Mouse (Mus musculus): ENCODE results near the gene Ccdc102a. TPM values are rescaled to one million over a fixed set of nuclear protein-coding genes. Genes with fewer than 3 reads are reported as not detected.

Ccdc102a gene
- polyA plus RNA-seq, 1 experiment = 0.02 TPM

DNA sequence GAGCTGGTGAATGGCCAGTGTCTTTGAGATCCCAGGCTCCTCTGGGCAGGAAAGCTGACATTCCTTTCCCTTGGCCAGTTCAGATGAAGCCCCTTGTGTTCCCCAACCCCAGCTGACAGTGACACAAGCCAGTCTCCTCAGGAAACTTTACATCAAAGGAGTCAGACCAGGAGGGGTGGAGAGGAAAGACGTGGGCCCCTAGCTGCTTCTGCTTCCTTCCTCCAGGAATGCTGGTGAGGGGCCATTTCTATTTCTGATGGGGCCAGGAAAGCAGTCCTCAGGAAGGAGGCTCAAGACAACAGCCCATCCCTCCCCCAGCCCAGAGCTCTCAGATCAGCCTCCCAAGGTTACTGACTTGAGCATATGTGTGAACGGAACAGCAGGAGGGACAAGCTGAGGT lies 25.0 kb downstream of the Ccdc102a start:
- H3K27me3 ChIP-seq (ENCODE audit: control insufficient read depth) = peaks cover 36% of the 10 kb centered on the region

DNA sequence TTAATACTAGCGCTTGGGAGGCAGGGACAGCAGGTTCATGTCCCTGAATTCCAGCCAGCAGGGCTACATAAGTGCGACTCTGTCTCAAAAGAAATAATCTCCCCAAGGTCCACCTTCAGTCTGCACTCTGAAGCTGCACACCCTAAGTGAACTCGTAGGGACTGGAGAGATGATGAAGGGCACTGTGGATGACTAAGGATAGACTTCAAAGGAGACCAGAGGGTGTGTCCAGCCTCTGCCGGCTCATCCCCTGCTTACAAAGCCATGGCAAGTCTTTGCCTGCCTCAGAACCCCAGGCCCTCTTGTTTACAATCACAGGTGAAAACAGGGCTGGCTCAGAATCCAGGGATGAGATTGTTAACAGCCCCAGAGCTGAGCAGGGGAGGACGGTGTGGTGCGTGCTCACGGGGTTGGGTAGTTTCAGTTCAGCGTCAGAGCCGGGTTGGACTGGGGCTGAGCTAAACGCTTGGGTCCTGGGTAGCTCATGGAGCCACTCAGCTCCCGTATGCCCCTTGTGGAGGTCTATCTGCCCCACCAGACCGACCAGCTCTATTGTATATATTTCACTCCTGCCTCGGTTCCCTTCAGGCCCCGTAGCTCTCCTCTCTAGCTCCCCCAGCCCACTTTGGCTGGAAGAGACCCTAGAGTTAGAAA lies 29.4 kb downstream of the Ccdc102a start:
- no peaks in the 10 kb centered on the region for H3K36me3 ChIP-seq (ENCODE audit: control insufficient read depth)
- peaks cover 37% of the 10 kb centered on the region for H3K4me1 ChIP-seq (ENCODE audit: control insufficient read depth)
- peaks cover 42% of the 10 kb centered on the region for H3K27me3 ChIP-seq (ENCODE audit: control insufficient read depth)
- no peak for TF ChIP-seq TAL1 (IDR thresholded peaks at IDR 0.05; ENCODE audit: low read length)
- TF ChIP-seq GATA1 (IDR thresholded peaks at IDR 0.05; ENCODE audit: low read length) = no peak
- H3K9me3 ChIP-seq (ENCODE audit: control insufficient read depth, low read length) = no peaks in the 10 kb centered on the region
- no peak overlapping the region for H3K4me3 ChIP-seq (replicated peaks)

More for the DNA sequence above, 25.0 kb downstream of the Ccdc102a start:
- H3K4me1 ChIP-seq (ENCODE audit: control insufficient read depth) = peaks cover 70% of the 10 kb centered on the region
- no peaks in the 10 kb centered on the region for H3K9me3 ChIP-seq (ENCODE audit: control insufficient read depth, low read length)
- H3K36me3 ChIP-seq (ENCODE audit: control insufficient read depth) = peaks cover 7% of the 10 kb centered on the region
- H3K4me3 ChIP-seq (replicated peaks) = no peak overlapping the region
- TF ChIP-seq GATA1 (IDR thresholded peaks at IDR 0.05; ENCODE audit: low read length) = no peak
- no peak for TF ChIP-seq TAL1 (IDR thresholded peaks at IDR 0.05; ENCODE audit: low read length)

DNA sequence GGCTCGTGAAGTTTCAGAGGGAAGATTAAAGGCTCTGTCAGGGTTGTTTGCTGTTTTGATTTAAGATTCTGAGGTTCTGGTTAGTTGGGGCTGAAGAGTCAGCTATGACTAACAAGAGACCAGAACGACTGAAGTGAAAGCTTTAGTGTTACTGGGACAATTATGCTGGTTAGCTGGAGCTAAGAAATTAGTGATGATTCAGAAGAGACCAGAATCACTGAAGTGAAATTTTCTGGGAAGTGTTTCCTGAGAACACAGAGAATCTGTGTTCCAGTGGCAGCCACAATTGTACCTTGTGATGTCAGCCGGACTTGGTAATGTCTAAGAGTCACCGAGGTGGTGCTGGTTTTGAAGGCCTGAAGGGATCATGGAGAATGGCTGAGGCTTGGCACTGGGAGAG lies 37.2 kb downstream of the Ccdc102a start:
- H3K4me1 ChIP-seq (ENCODE audit: control insufficient read depth) = peaks cover 22% of the 10 kb centered on the region
- H3K4me3 ChIP-seq (replicated peaks) = no peak overlapping the region
- no peaks in the 10 kb centered on the region for H3K36me3 ChIP-seq (ENCODE audit: control insufficient read depth)
- TF ChIP-seq GATA1 (IDR thresholded peaks at IDR 0.05; ENCODE audit: low read length) (no peak), TAL1 (IDR thresholded peaks at IDR 0.05; ENCODE audit: low read length) (no peak)
- peaks cover 26% of the 10 kb centered on the region for H3K27me3 ChIP-seq (ENCODE audit: control insufficient read depth)
- no peaks in the 10 kb centered on the region for H3K9me3 ChIP-seq (ENCODE audit: control insufficient read depth, low read length)

DNA sequence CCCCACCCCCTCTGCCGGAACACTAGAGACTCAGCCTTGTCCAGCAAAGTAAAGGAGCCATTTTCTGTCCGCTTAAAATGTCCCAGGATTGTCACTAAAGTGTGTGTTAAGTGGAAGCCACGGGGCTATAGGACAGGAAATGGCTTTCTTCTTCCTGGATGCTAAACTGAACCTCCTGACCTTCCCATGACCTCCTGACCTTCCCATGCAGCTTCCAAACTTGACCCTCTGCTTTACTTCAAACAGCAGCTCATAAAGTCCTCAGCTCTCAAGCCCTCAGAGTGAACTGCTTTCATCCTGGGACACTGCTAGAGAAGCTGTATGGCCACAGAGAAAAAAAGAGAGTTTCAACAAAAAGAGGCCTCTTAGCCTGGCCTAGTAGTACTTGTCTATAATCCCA lies 41.1 kb downstream of the Ccdc102a start:
- TF ChIP-seq GATA1 (IDR thresholded peaks at IDR 0.05; ENCODE audit: low read length) (no peak), TAL1 (IDR thresholded peaks at IDR 0.05; ENCODE audit: low read length) (no peak)
- H3K27me3 ChIP-seq (ENCODE audit: control insufficient read depth) = peaks cover 51% of the 10 kb centered on the region
- H3K4me3 ChIP-seq (replicated peaks) = peak overlapping the region; percentile 70

DNA sequence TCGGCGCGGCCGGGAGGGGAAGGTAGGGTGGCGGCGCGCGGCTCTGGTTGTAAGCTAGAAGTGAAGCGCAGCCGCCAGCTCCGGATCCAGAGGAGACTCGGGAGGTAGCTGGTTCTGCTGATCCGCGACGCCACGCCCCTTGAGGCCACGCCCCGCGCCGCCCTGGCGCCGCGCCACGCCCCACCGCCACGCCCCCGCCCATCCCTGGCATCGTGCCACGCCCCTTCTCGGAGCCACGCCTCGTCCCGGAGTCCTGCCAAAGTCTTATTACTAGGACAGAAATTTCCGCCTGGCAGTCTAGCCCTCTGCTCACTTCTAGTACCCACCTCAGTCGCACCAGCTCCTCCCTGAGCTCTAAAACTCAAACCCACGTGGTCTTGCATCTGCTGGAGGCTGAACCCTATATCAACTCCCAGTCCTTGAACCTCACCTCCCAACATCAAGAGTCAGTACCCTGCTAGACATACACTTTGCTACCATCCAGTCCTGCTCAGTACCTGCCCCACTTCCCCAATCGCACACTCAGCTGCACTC lies 41.6 kb downstream of the Ccdc102a start, which contains the start of gene Dok4:
Gene Dok4, minus strand, starts transcription at position 134 of the 534 bp plus-strand sequence.
- H3K36me3 ChIP-seq (ENCODE audit: control insufficient read depth) = peaks cover 29% of the 10 kb centered on the region
- TF ChIP-seq TAL1 (IDR thresholded peaks at IDR 0.05; ENCODE audit: low read length) (no peak), GATA1 (IDR thresholded peaks at IDR 0.05; ENCODE audit: low read length) (no peak)
- peaks cover 62% of the 10 kb centered on the region for H3K4me1 ChIP-seq (ENCODE audit: control insufficient read depth)
- peaks cover 57% of the 10 kb centered on the region for H3K27me3 ChIP-seq (ENCODE audit: control insufficient read depth)
- peak within 1 kb of the TSS; percentile 70 for H3K4me3 ChIP-seq (replicated peaks)
- no peaks in the 10 kb centered on the region for H3K9me3 ChIP-seq (ENCODE audit: control insufficient read depth, low read length)

More for the DNA sequence above, 41.1 kb downstream of the Ccdc102a start:
- H3K36me3 ChIP-seq (ENCODE audit: control insufficient read depth) = peaks cover 24% of the 10 kb centered on the region
- peaks cover 56% of the 10 kb centered on the region for H3K4me1 ChIP-seq (ENCODE audit: control insufficient read depth)
- H3K9me3 ChIP-seq (ENCODE audit: control insufficient read depth, low read length) = no peaks in the 10 kb centered on the region

DNA sequence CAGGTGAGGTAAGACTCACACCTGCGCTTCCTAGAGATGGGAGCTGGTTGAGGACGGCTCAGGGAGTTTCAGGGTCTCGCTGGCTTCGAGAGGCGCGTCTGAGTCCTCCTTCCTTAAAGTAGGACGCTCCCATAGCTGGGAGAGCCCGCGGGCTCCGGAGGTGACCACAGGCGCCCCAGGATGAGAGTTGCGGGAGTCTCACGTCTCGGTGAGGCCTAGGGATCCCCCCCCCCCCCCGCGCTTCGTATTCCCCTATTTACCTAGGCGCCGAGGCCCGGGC lies 42.1 kb downstream of the Ccdc102a start:
- TF ChIP-seq GATA1 (IDR thresholded peaks at IDR 0.05; ENCODE audit: low read length) (no peak), TAL1 (IDR thresholded peaks at IDR 0.05; ENCODE audit: low read length) (no peak)
- Histone ChIP-seq H3K9me3 (ENCODE audit: control insufficient read depth, low read length) (no peaks in the 10 kb centered on the region), H3K36me3 (ENCODE audit: control insufficient read depth) (peaks cover 34% of the 10 kb centered on the region), H3K27me3 (ENCODE audit: control insufficient read depth) (peaks cover 58% of the 10 kb centered on the region), H3K4me3 (replicated peaks) (peak overlapping the region; percentile 70), H3K4me1 (ENCODE audit: control insufficient read depth) (peaks cover 66% of the 10 kb centered on the region)

DNA sequence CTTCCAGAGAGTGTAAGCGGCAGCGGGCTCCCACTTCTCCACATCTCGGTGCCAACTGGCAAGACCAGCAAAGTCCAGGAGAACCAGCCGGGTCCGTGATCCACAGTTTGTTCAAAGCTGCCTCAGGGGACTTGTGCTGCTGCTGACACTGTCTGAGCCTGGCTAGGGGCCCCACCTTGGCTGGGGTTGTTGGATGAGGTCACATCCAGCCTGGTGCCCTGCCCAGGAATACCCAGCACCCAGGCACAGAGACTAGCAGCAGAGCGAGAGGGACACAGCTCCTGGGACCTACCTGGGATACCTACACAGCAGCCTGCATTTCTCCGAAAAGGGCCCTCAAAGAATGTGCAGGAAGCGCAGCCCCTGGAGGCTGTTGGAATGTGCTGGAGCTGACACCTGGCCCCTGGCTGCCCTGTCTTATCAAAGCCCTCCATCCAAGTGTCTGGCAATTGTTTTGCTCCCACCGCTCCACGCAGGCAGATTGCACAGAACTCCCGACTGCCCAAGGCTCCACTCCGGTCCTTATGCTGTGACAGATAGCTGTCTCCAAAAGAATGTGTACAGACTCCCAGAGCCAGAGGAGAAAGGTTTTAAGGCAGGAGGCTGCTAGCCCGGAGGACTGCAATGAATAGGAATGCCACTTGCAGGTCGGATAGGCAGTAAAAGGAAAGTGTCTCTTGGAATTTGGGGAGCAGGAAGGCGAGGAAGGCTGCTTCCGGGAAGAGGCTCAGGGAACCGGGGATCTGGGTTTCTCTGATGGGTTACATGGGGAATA lies 42.6 kb downstream of the Ccdc102a start:
- peaks cover 72% of the 10 kb centered on the region for H3K4me1 ChIP-seq (ENCODE audit: control insufficient read depth)

DNA sequence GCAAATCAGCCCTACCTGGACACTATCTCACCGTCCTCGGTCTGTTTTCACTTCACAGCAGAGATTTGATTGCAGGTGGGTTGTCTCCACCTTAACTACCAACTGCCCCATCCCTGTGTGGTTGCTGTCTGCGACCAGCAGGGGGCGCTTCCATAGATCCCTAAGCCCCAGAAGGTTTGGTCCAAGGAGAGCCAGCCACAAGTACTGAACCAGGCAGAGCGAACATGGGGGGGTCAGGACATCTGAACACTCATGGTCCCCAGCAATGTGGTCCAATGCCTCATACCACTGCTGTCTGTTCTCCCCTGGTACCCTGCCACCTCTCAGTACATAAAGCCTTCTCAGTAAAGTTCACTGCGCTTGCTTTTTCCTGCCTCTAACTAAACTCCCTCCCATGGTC lies 43.5 kb downstream of the Ccdc102a start:
- peaks cover 79% of the 10 kb centered on the region for H3K4me1 ChIP-seq (ENCODE audit: control insufficient read depth)
- peaks cover 65% of the 10 kb centered on the region for H3K27me3 ChIP-seq (ENCODE audit: control insufficient read depth)
- TF ChIP-seq TAL1 (IDR thresholded peaks at IDR 0.05; ENCODE audit: low read length) = no peak
- no peak for TF ChIP-seq GATA1 (IDR thresholded peaks at IDR 0.05; ENCODE audit: low read length)
- peak overlapping the region; percentile 70 for H3K4me3 ChIP-seq (replicated peaks)
- no peaks in the 10 kb centered on the region; the same call in 1 of the 2 replicates for H3K9me3 ChIP-seq (ENCODE audit: control insufficient read depth, low read length)
- H3K36me3 ChIP-seq (ENCODE audit: control insufficient read depth) = peaks cover 48% of the 10 kb centered on the region

More for the DNA sequence above, 42.6 kb downstream of the Ccdc102a start:
- Histone ChIP-seq H3K9me3 (ENCODE audit: control insufficient read depth, low read length) (no peaks in the 10 kb centered on the region; the same call in 1 of the 2 replicates), H3K27me3 (ENCODE audit: control insufficient read depth) (peaks cover 61% of the 10 kb centered on the region), H3K4me3 (replicated peaks) (peak overlapping the region; percentile 70), H3K36me3 (ENCODE audit: control insufficient read depth) (peaks cover 39% of the 10 kb centered on the region)
- TF ChIP-seq TAL1 (IDR thresholded peaks at IDR 0.05; ENCODE audit: low read length) (no peak), GATA1 (IDR thresholded peaks at IDR 0.05; ENCODE audit: low read length) (0 out of 2 replicates have a peak, but pooled peaks have one; percentile 8)

DNA sequence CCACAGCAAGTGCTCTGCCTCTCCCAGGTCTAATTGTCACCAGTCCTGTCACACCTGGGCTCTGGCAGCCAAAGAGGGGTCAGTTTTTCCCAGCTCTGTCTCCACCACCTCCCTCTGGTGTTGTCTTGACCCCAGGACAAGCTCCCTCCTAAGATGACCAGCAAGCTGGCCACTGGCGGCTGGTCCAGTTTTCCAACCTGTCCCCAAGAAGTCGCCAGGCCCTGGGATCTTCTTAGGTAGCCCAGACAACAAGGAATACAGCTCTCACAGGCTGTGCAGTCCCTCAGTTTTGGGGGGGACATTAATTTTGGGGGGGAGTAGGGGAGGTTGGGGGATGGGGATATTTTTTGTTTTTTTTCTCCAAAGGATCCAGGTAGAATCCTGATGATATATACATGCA lies 45.3 kb downstream of the Ccdc102a start:
- peaks cover 82% of the 10 kb centered on the region for H3K4me1 ChIP-seq (ENCODE audit: control insufficient read depth)
- peaks cover 66% of the 10 kb centered on the region for H3K36me3 ChIP-seq (ENCODE audit: control insufficient read depth)
- H3K9me3 ChIP-seq (ENCODE audit: control insufficient read depth, low read length) = no peaks in the 10 kb centered on the region; the same call in 1 of the 2 replicates
- peak overlapping the region; percentile 3 for H3K4me3 ChIP-seq (replicated peaks)
- H3K27me3 ChIP-seq (ENCODE audit: control insufficient read depth) = peaks cover 56% of the 10 kb centered on the region
- TF ChIP-seq TAL1 (IDR thresholded peaks at IDR 0.05; ENCODE audit: low read length) = no peak
- TF ChIP-seq GATA1 (IDR thresholded peaks at IDR 0.05; ENCODE audit: low read length) = no peak
